Mouse (Mus musculus) adrenal gland, postnatal 25 days (tissue): ENCODE results near the gene Peak1. TPM values are rescaled to one million over a fixed set of nuclear protein-coding genes. Genes with fewer than 3 reads are reported as not detected.

Source experiments
- DNase-seq: peaks from one replicate; pipeline ENCODE4 v3.0.0; 2021; ENCODE audit warnings: mixed read lengths
- total RNA-seq: library from RNA; stranded (reverse); gene quantifications from 2 replicates; pipeline ENCODE4 v1.2.3, GENCODE M21; 2021

The Peak1 gene
- total RNA-seq, 1 experiment from 2014 or later, result 64.9 TPM

DNA sequence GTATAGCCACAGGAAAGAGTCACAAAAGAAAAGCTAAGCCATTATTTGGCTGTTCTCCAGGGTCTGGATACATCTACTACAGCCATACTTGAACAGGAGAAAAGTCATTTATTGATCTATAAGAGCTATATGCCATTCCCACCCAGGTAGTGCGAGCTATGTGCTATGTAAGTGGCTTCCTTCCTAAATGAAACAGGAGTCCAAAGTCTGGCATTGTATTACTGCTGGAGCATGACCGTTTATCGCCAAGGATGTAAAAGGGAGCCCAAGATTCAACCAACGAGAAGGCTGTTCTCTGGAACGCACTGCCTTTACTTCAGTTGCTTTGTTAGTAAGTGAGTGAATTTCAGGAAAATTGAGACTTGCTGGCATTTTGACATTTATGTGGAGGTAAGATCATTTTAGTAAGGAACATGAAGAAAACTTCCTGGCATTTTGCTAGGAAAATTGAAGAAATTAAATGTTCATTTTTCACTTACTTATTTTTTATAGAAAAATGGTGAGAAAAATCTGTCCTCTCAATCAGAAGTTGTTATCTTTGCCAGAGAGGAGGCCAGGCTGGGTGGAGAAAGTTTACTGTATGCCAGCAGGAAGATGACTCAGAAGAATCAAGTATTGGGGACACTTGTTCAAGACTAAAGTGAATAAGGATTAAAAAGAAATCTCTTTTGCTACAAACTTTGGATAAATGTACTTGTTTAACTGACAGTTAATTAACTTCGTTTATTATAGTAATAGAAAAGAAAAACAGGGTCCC lies 162.0 kb downstream of the Peak1 start:
- no peak for DNase-seq

- DNase-seq, result no peak
Measured at GRCm38 (mm10) chr9:56244336-56244735, 173.5 kb downstream of the Peak1 start.

GRCm38 (mm10) chr9:56243885-56244284 lies 174.0 kb downstream of the Peak1 start:
- DNase-seq, result no peak

DNA sequence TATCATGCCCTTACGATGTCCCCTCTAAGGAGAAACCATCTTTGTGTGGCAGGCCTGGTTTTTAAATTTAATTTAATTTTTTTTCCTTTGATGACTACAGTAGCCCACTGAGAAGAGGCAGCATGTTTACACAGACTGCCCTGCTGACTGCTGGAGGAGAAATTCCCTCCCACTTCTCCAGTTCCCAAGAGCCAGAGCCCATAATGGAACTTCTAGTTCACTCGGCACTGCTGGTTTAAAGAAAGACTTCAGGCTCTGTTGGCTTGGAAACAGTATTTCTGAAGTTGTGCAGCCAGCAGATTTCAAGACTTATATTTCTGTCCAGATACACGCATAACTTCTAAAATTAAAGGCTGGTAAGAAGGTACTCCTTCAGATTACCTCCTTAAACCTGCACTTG lies 175.2 kb downstream of the Peak1 start:
- DNase-seq, result no peak

DNA sequence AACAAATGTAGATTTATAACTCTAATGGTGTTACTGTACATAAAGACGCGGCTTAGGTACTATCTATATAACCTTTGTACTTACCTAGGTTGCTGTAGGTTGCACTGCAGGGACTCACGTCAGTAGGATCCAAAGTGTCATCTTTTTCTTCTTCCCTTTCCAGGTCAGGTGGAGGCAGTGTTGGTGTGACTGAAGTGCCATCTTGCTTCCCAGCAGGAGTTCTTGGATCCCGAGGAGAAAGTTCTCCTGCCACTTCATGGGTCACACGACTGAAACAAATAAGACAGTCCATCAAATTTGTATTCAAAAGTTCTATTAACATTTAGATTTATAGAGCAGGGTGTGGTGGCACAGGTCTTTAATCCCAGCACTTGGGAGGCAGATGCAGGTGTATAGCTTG lies 176.8 kb downstream of the Peak1 start:
- no peak for DNase-seq

DNA sequence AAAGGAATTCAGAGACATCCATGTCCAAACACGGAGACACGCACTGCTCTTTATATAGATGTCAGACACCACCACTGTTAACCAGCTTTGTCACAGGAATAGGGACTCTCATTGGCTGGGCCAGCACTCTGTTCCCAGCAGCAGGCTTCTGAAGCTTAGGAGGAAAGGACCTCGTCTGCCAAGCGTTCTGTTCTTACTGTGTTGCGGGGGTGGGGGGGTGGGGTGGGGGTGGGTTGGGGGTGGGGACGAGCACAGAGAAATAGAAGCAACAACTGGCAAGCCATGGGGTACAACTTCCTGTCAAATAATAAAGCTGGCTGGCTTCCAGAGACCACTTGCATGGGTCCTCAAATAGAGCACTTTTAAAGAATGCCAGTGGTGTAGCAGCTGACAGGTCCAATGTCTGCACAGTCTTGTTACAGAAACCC lies 182.0 kb downstream of the Peak1 start:
- DNase-seq, result no peak

DNA sequence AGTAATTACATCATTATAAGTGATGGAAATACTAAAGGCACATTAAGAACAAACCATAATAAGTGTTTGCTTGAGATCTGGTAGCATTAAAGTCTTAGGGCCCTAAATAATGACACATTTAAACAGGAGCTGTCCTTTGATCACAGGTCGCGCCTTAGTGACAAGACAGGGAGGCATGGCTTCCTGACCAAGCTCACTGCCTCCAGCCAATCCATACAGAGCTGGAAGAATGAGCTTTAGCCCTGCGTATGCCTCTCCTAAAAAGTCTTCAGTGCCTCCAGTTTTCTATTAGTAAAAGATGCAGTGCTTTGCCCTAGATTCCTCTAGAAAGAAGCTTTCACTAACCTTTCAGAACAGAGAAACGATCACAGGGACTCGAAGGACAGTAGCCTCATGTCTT lies 182.6 kb downstream of the Peak1 start:
- no peak for DNase-seq

DNA sequence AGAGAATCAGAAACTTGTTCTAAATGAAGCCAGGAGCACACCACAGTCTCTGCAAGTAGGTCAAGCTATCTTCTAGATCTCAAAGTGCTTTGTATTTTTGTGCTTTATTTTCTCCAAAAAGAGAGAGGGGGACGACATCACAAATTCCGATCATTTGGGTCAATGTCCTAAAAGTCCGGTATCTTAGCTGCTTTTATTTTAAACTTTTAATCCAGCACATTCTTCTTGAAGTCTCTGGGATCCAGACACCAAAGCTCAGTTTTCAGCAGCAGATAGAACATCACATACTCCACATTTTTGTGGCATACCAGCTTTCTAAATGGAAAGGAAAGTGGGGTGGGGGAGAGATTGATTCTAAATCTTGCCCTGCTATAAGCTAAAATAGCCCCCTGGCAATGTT lies 183.3 kb downstream of the Peak1 start:
- DNase-seq, result no peak

DNA sequence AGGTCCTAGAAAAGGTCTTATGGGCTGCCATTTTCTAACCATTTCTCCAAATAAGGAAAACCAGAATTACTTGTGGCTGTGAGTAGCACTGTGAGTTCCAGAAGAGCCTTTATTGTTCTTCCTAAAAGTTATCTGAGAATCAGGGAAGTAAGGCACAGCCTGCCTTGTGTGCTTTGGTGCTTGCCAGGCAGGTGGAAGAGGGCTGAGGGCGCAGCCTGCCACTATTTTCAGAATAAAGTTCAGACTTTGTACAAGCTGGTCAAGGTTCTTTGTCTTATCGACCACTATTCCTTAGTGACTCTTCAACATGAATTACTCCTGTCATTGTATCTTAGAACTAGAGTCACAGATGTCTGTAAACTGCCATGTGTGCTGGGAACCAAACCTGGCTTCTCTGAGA lies 184.6 kb downstream of the Peak1 start:
- no peak for DNase-seq

DNA sequence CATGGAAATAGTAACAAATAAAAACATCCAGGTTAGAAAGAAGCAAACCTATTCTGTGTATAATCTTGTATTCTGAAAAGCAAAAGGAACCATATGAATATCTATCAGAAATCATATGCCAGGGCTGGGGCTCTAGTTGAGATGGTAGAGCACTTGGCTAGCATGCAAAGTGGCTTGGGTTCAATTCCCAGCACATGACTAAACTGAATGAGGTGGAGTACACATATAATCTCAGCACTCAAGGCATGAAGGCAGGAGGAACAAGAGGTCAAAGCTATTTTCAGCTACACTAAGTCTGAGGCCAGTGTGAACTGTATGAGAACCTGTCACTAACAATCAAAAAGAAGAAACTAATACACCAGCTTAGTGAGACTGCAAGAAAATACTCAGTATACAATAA lies 187.0 kb downstream of the Peak1 start:
- no peak for DNase-seq

DNA sequence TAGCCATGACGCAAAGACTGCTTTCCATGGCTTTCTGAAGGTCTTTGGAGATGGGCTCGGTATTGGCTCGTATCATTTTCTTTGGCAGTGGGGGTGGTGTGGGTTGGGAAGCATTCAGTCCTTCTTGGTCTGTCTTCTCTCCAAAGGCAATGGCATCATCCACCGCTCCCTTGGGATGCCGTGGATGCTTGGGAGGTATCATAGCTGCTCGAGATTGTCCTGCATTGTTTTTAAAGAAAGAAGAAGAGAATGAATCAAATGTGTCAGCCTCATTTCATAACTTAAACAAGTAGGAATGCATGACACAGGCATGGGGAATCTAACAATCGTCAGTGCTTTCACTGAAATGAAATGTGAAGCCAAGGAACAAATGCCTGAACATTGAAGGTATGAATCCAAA lies 190.2 kb downstream of the Peak1 start:
- DNase-seq, result no peak

- DNase-seq, result peak; percentile 41
Measured at GRCm38 (mm10) chr9:56223429-56224051, 194.3 kb downstream of the Peak1 start.

DNA sequence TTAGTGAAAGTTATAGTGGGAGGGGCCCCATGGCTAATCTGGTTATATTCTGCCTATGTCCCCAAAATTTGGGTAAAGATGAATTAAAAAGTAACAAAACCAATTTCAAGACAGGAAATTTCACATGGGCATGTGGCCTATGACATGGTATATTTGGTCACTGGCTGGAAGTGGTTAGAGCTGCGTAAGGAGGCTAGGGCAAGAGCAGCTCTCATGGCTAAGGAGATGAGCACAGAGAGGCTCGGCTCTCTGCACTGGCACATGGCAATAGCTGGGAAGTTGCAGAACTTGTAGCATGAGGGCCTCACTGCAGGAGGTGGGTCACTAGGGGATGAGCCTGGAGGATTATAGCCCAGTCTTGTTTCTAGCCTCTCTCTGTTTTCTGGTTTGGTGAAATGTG lies 199.0 kb downstream of the Peak1 start:
- DNase-seq, result no peak

DNA sequence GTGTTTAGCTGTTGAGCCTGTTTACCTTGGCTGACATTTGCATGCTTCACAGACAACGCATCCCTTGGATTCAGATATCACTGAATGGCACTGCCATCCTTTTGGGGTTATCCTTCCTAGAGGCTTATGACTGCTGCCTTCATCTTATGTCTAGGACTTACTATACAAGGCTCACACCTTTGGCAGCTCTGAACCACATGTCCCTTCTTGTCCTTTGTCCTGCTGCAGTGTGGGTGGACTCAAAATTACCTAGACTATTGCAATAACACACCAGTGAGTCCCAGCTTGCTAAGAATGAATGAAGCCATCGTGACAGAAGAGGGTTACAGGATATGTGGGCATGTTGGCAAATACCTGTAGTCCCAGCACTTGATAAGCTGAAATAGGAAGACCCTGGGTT lies 199.8 kb downstream of the Peak1 start:
- DNase-seq, result no peak

DNA sequence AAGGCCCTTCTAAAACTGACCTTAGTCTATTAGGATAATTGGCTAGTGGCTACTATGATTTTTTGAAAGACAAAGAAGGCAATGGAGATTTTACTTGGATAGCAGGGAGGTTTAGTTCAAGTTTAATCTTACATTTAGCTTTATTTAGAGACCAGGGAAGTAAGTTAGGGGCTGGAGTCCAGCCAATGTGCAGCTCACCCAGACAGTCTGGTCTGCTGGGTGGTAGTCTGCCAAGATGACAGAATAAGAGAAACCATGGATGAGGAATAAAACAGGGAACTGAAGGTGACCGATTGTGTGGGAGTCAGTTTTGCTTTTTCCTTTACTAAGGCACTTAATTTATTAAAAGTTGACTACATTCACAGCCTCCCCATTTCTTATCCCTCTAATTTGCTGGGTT lies 200.5 kb downstream of the Peak1 start:
- no peak for DNase-seq

DNA sequence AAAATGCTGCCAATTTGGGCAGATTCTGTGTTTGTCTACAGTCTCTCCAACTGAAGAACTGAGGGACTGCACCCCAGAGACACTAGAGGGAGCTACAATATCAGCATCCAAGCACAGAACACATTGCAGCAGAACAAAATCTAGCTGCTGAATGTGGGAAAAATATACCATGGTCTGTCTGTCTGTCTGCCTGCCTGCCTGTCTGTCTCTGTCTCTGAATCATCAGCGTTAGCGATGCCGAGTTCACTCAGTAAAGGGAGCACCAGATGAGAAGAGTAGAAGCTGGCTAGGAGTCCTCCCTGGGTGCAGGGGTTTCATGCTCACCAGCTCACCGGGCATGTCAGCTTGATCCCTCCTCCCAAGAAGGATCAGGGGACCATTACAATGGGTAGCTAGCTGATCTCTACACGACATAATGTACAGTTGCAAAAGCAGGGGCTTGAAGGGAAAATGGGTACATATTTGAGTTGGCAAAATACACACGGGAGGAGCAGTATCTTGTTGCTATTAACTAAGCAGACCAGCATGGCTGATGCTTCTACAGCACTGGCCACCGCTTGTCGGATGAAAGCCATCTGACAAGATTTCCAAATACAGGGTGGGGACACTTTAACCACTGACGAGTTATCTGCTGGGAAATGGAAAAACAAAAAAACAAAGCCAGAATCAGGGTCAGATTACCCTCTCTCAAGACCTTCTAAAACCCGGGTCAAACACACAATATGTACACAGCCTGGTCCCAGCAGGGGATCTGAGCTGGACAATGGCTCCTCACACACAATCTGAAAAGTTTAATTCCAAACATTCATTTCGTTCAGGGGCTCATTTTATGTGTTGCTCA lies 204.2 kb downstream of the Peak1 start:
- no peak for DNase-seq

- DNase-seq, result no peak
Measured at GRCm38 (mm10) chr9:56208817-56209216, 209.1 kb downstream of the Peak1 start.

DNA sequence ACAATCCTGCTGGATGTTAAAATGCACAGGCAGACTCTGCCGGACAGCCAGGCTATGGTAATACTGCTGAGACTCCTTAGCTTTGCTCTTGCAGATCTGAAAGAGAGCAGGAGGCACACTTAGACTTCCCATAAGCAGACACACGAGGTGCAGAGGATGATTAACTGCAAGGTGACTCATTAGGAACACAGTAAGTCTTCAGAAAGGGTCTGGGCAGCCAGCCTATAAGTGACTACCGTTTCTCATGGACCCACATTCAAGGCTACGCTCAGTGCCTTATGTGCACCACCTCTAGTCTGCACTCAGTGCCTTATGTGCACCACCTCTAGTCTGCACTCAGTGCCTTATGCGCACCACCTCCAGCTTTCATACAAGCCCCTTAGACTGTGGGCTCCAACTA lies 210.4 kb downstream of the Peak1 start:
- no peak for DNase-seq

DNA sequence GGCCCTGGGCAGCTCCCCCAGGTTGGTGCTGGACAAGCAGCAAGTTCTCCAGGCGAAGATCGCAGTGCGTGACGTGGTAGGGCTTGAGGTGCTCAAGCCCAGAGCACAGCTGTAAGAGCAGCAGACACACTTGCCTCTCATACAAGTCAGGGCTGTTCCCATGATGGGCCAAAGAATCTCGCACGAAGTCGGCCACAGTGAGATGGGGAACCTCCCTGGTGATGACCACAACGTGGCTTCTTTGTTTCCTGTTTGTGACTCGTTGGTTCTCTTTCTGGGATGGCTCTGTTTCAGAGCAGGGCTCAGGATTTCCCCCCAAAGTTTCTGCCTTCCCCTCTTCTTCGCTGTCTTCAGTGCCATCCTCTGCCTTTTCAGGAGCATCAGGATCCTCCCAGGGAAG lies 210.8 kb downstream of the Peak1 start:
- no peak for DNase-seq

- no peak for DNase-seq
Measured at GRCm38 (mm10) chr9:56205336-56205735, 212.5 kb downstream of the Peak1 start.

DNA sequence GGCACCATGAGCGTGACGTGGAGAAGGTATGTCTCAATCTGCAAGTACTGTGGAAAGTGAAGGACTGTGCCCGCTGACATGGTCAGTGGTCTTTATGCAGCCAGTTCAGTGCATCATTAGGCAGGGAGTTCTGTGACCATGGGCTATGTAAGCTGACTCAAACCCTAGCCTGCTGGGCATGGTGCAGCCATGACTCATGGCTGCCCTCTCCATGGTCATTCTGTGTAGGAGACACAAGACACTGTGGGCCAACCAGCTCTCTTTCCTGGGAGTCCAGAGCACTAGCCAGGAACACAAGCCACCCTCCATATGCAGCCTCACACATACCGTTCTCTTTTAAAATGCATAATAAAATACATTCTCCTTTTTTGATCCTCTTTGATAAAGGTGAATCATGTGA lies 213.6 kb downstream of the Peak1 start:
- no peak for DNase-seq

- peak; percentile 85 for DNase-seq
Measured at GRCm38 (mm10) chr9:56200645-56201314, 217.1 kb downstream of the Peak1 start.

DNA sequence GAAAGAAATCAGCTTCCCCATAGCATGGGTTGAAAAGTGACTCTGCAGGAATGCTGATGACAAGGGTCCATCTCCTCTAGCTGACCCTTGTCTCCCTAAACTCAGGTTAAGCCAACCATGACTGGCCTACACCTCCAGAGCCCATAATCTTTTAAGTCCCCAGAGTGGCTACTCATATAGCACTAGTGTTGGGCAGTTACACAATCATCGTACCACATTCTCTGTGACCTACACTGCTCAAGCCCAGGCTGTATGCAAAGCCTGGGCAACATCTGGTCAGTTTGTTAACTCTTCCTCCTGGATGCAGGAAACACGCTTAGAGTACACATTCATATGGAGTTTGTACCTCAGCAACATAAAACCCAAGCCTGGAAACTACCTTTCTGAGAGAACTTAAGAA lies 217.7 kb downstream of the Peak1 start:
- no peak for DNase-seq
